Mouse (Mus musculus) G1E (cell line): Measurements from ENCODE around the gene Olfr1034.

Experiments
- CTCF ChIP-seq: IDR thresholded peaks from 2 replicates; pipeline ENCODE4 v1.5.1; 2012; ENCODE audit warnings: low read depth, low read length, inconsistent platforms, mixed read lengths
- GATA1 ChIP-seq: IDR thresholded peaks from 2 replicates; pipeline ENCODE4 v1.6.1; 2012; ENCODE audit warnings: borderline replicate concordance, low read length, inconsistent platforms, mixed read lengths
- POLR2AphosphoS5 ChIP-seq: IDR thresholded peaks from 2 replicates; pipeline ENCODE4 v1.6.1; 2012; ENCODE audit warnings: low read depth, low read length, inconsistent platforms; ENCODE audit not compliant: insufficient replicate concordance

DNA sequence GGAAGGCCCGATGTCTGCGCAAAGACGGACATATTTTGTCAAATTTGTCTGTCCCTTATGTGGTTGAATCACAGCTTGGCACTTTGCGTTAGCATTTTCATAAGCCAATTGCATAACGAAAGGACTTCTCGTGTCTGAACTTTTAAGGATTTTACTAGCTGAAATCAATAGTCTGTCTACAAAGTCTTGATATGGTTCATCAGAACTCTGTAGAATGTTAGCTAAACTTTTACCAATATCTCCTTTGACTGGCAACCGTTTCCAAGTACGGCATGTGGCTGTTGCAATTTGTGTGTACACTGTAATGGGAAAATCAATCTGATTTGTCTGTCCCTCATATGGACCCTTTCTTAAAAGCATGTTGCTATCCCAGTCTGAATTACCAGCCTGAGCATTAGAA, 24.5 kb downstream of the Olfr1034 start:
- TF ChIP-seq CTCF (no peak), POLR2AphosphoS5 (no peak), GATA1 (no peak)
